Mouse (Mus musculus): Measurements from ENCODE around the gene Osbpl7.

GRCm38 (mm10) chr11:97069770-97070169, 19.3 kb downstream of the Osbpl7 start:
- TF ChIP-seq CTCF (IDR thresholded peaks at IDR 0.05; ENCODE audit: low read depth, low read length) = no peak
- no peak for TF ChIP-seq POLR2A (IDR thresholded peaks at IDR 0.05; ENCODE audit: extremely low read depth, insufficient read depth, low read length)
